Comparison of ENCODE assay signal across 7 mouse cellular contexts in the genomic region with DNA sequence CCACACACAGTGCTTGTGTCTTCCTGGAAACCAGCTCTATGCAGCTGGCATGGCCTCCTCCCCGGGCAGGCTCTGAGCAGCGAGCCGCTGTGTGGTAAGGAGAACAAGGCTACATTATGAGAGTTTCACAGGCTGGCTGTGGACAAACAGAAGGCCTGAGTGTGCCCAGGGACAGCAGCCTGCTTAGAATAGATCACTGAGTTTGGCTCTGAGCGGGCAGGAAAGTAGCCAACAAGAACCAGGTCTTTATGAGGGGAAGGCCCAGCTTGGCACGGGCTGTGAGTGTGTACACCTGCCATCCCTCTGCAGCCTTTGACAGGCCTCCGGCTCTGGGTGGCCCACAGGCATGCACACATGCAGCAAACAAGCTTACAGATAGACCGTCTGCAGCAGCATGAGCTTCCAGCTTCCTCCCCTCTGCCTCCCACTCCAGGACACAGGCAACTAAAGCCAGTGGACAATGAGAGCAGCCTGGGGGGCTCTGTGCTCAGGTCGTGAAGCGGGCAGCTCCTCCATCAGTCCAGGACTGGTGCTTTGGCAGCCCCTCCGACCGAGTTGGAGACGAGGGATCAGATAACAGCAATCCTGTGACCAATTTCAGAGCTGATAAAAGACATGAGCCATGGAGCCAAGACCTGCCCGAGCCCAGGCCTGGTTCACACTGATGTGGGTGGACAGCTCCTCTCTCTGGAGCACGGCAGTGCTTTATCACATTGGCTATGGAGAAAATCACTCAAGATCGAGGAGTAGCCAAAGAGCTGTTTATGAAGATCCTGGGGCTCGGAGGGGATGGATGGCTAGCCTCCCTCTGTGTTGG.
DNase-seq lines count a peak whose midpoint lies in the region.

No protein-coding gene starts in this region.

- DNase-seq in 3T3-L1 (ENCODE audit: low read depth, low spot score) (peak; percentile 16), NIH3T3 (ENCODE audit: low read depth) (peak; percentile 72)
- peak; percentile 30 to 39 for DNase-seq in frontal cortex, postnatal 25 days (ENCODE audit: low spot score in 2 of 2)
- DNase-seq in left cerebral cortex, adult 11 months (ENCODE audit: low spot score) = peak; percentile 76
- peak; percentile 41 for DNase-seq in right cerebral cortex, postnatal 25 days
- no peak for DNase-seq in kidney, postnatal 14 days
- DNase-seq in c-Kit-positive CD71-positive TER-119-positive erythroid progenitor cells, embryonic 14.5 days (ENCODE audit: low spot score) = no peak

Comparison
In these comparisons a context has a peak if more than half of its experiments do, and no peak if none do; other contexts are left out.
1. DNase-seq: peak in 3T3-L1 (single experiment), NIH3T3 (single experiment), frontal cortex, postnatal 25 days (2 of 2), left cerebral cortex, adult 11 months (single experiment) and right cerebral cortex, postnatal 25 days (single experiment); none in kidney, postnatal 14 days (single experiment) and c-Kit-positive CD71-positive TER-119-positive erythroid progenitor cells, embryonic 14.5 days (single experiment).